Mouse (Mus musculus) erythroblast, embryonic 14.5 days (primary cell): ENCODE measurements around the gene Rasgrp3.

ENCODE experiments used
- GATA1 ChIP-seq: IDR thresholded peaks from 2 replicates; pipeline ENCODE4 v1.6.1; 2012; ENCODE audit warnings: low read length, inconsistent platforms, mixed read lengths
- TAL1 ChIP-seq: IDR thresholded peaks from 3 replicates; pipeline ENCODE4 v1.6.1; 2012; ENCODE audit warnings: low read length, inconsistent platforms, mixed read lengths

GRCm38 (mm10) chr17:75438162-75438561 lies 2.5 kb downstream of the Rasgrp3 start:
- no peak for TF ChIP-seq GATA1
- no peak for TF ChIP-seq TAL1
